Mouse (Mus musculus) R1 (cell line): Measurements from ENCODE around the gene Auh.

Experiments used
- DNase-seq: peaks from one replicate; pipeline ENCODE4 v3.0.0-alpha.2; 2018; ENCODE audit warnings: low read depth, low spot score

Gene Auh

DNA sequence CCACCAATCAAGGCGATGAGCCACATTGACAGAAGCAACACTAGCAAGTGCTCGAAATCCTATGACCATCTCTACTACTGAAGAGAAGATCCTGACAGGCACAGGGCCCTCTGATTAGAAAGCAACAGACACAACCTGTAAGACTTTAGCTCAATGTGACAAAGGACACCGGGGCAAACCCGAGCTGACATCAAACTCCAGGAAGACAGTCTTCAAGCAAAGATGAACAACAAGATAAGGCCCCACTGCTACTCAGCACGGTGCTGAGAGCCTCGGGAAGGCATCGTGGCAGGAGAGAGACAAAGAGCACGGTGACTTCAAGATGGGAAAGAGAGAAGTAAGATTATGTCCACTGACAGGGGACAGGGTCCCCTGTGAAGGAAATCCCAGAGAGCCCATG is 7.5 kb downstream of the Auh start:
- DNase-seq: no peak

DNA sequence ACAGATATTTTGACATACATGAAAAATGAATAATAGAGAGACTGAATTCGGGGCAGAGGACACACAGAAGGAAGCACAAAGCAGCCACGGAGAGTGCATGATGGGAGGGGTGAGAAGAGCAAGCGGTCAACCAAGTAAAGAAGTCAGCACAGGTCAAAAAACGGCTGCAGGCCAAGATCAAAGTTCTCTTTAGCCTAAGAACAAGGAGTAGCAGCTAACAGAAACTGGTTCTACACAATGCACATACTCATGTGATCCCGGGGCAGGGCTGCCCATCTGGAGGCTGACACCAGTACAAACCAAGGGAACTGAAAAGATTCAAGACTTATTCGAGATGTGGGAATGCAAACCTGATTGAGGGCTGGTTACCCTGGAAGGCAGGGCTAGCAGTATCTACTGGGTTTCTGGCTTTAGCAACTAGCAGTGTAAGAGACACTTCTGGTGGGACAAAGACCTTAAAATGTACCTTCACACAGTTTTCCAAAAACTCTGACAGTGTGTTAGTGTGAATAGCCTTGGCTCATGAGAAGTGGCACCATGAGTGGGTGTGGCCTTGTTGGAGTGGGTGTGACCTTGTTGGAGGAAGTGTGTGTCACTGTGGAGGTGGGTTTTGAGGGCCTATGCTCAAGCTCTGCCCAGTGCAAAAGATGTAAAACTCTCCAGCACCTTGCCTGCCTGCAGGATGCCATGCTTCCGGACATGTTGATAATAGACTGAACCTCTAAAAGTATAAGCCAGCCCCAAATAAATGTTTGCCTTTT is 8.2 kb downstream of the Auh start:
- no peak for DNase-seq

DNA sequence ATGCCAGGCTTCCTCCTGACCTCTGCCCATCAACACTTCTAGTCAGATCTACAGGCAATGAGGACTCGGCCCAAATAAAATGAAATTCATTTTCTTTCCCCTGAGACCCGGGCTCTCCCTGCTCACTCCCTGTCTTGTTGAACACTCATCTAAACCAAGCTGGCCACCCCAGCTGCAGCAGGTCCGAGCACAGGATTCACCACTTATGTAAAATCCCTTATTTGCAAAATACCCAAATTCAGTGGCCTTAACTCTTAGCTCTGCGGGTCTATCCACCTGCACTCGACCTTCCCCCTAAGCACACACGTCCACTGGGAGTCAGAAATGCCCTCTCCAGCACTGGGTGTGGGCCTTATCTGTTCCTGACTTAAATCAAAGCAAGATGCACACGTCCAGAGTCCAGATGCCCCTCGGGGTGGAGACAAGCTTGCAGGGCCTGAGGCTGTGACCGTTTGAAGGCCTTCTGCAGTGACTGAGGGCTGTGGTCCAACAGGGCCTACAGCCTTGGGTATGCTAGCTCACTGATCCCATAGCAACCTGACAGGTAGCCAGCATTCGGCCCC is 9.6 kb downstream of the Auh start:
- no peak for DNase-seq

DNA sequence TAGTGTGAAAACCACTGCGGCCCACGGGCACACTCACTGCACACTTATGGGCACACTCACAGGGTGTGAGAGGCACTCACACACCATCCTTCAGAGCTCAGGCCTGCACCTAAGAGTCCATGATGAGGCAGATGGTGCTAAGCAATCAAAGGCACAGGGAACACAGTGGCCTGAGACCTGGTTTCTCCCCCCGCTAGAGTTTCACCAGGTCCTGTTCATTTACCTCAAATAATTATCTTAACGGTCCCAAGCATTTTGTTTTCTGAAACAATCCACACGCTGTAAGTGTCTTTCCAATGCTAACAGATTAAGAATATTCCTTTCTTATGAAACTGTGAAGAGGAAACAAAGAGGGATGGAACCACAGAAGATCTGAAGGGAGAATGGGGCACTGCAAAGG is 11.1 kb downstream of the Auh start:
- DNase-seq: no peak

DNA sequence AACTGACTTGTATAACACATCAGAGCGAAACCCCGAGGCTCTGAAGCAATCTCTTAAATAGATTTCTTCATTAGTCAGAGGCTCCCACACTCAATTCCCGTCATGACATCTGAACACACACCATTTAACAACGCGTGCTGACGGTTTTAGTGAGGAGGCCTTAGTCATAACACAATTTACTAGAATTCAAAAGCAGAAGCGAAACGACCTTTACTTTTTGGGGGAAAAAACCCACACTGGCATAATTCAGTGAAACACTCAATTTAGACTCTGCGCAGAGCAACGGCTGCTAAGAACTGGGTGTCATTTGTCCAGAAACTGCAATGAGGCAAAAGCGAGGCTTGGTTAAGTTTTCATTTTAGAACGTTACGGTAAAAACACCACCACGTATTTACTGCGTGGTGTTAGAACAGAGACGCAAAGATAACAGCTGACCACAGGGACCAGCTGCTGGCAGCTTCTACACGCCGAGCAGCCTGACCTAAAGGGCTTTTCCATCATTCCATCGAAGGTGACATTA is 14.8 kb downstream of the Auh start:
- no peak for DNase-seq

DNA sequence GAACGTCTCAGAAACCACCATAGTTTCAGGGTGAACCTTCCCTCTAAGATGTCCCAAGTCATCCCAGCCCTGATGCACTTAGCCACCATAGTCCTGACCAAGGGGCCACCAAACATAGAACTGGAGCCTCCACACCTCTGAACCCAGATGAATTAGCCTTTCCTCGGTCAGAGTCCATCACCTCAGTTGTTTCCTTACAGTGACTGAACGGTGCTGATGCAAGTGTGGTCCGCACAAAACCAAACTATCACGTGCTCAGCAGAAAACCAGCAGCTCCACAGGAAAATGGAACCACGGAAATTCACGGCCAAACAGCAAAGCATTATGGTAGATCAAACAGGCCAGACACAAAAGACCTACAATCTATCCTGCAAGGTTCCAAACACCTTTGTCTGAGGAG is 15.6 kb downstream of the Auh start:
- no peak for DNase-seq

DNA sequence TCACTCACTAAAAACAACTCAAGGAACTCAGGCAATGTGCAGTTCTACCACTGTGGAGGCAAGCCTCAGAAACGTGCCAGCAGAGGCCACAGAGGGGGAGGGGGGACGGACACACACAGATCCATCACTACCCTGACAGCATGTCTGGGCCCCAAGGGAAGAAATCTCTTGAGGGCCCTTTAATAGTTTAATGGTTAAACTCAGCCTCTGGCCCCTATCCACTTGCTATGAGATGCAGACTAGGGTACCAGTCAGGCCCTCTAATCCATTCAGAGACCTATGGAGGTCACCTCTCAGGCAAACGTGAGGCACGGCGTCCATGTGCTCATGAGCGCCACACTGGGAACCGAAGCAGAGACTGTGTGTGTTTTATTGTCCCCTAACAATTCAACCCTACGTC is 17.0 kb downstream of the Auh start:
- no peak for DNase-seq

DNA sequence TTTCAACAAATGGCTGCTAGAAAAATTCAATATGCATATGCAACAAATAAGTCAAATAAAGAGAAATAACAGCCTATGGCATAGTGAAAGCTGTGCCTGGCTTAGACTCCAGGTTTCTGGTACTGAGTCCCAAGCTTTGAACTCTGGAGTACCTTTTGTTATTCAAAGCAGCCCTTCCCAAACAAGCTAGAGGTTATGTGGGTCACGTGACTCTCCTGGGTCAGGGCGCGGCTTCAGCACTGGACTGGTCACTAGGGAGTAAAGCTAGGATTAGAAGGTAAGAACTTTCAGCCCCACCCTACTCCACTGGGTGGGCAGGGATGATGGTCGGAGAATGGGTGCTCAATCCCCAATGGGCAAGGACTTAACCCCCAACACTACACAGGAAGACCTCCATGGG is 18.2 kb downstream of the Auh start:
- peak; percentile 72 for DNase-seq

DNA sequence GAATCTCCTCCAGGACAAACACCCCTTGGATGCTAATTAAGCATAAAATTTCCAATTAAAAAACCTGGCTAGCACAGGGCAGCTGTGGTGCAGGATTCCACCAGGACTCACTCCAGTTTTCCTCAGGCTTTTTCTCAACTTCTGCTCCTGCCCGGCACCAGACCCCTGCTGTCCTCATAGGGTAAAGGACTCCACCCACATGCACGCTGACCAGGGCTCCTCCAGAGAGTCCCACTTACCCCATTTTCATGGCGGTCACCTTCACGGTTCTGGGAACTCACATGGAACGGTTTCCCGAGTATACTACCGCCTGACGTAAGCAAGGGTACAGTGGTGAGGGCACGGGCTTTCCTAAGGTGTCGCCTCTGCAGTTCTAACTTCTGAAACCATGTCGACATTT is 23.2 kb downstream of the Auh start:
- no peak for DNase-seq

DNA sequence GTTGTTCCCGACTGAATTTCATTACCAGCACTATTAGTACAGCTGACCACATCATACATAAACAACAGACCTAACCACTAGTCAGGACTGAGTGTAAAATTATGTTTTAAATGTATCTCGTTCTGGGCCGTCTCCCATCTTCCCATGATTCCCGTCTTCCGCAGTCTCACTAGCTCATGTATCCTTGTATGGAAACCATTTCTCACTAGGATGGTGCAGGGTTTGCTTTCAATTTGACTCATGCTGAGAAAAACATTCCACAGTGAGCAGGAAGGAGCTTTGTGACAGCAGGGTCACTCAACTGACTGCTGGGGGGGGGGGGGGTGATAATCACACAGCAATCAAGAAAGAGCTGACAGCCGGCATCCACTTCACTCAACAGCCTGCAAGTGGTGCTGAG is 25.3 kb downstream of the Auh start:
- DNase-seq: no peak

DNA sequence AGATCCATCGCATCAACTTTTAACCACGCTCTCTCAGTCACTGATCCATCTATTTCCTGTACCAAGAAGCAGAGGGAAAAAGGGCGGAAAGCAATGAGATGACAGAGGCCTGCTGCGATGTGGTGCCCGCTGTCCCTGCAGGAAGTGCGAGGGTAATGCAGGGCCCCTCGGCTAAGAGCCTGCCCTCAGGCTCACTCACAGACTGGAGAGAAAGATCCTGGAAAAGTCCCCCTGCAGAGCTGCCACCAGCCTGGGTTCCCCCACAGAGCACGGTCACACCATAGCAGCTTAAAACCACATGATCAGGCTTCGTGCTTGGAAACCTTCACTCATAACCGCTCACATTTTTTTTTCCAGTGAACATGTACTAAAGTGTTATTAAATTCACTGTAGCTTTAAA is 25.7 kb downstream of the Auh start:
- no peak for DNase-seq

DNA sequence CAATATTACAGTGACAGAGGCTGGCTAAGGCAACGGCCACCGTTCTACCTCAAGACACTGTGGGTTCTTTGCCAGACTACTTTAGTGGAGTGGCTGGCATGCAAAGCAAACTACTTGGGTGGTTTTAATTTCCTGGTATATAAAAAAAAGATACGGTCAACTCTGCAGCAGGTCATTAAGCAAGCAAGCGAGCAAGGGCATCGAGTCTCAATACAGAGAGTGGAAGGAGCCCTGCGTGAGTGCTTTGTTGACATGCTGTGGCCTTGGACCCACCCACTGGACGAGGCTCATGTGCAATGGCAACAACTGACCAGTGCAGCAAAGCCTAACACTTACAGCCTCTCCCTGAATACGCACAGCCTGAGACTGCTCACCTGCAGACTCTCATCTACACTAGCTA is 27.0 kb downstream of the Auh start:
- DNase-seq: no peak

DNA sequence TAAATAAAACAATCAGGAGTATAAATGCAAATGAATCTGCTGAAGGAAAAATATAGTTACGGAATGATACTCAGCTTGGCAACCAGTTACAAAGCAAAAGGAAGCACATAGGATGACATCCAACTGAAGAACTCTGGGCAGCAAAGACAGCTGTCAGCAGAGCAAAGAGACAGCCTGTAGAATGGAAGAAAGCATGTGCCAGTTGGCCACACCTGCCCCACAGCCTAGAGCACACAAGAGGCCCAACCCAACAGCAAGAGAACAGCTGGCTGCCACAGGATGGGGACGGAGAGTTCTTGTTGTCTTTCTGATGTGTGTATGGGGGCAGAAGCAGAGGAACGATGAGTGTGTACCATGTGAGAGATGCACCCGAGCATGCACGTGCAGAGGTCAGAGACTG is 29.8 kb downstream of the Auh start:
- DNase-seq: no peak

DNA sequence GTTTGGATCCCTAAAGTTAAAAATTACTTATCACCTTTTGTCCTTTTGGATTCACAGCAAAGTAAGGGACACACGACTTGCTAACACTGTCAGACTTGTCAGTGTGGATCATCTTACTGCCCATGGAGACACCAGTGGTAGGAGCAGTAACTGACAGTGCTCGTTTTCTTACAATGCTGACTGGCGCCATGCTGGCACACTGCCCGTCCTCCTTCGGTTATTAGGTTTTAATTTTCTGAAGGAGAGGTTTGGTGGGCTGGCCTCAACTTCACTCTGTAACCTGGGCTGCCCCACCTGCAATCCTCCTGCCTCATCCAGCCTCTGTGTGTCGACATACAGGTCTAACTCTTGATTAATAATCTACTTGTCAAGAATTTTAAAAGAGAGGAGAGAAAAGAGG is 31.7 kb downstream of the Auh start:
- DNase-seq: no peak

DNA sequence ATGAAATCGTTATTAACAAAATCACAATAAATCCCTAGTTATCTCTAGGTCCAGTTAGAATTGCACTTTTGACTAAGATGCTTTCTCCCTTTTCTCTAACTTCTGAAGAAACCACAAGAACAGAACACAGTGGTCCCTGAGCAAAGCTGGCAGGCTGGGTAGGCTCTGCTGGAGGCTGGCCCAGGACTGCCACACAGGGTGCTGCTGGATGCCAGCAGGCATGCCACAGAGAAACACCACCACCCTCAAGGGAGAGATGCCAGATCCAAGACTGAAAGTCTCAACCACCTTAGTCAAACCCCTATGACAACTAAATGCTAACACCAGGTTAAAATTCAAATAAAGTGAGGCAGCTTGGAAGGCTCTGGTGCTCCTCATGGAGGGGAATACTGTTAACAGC is 36.7 kb downstream of the Auh start:
- DNase-seq: no peak

DNA sequence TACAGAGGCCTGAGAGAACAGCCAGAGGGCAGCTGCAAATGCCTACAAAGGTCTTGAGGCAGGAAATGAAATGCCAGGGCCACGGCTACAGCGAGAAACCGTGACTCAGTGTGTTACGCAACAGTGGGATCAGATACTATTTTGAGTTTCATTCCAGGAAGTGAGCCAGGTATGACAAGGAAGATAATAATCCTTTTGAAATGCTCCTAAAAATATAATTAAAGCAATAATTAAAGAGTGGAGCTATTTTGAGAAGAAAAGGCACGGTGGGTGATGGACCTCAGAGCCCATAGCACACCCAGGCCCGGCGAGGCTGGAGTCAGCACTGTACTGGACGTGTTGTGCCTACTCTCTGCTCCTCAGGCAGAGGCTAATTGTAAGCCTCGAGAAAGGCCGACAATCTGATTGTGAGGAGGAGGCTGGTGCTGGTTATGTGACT is 37.4 kb downstream of the Auh start:
- DNase-seq: no peak

DNA sequence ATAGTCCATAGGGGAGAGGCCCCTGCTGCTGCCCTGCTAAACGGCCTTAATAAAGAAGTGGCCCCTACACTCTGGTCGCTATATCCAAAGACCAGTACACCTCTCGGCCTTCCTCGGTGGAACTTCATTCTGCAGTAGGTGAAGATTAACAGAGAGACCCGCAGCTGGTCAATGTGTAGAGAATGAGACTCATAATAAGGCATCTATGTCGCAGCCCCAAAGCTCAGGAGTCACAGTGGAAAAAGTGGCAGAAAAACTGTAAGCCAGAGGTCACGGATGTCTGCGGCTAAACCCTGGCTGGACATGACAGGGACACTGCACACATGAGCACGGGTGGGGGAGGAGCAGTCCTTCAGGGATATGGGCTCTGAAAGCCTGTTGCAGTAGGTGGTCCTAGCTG is 39.2 kb downstream of the Auh start:
- no peak for DNase-seq

DNA sequence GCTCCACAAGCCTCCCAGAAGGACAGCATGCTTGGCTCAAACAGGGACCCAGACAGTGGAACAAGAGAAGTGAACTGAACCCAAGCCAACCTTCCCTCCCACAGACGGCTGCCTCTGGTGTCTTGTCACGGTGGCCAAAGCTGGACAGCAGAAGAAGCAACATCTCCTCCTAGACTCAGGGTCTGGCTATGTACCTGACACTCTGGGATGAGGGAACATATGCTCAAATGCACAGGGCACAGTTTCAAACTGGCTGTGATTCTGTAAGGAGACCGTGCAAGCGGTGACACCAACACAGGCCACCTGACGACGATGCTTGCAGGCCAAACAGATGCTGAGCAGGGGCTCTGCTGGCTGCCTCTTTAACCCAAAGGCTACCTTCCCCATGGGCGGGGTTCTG is 42.7 kb downstream of the Auh start:
- DNase-seq: no peak

DNA sequence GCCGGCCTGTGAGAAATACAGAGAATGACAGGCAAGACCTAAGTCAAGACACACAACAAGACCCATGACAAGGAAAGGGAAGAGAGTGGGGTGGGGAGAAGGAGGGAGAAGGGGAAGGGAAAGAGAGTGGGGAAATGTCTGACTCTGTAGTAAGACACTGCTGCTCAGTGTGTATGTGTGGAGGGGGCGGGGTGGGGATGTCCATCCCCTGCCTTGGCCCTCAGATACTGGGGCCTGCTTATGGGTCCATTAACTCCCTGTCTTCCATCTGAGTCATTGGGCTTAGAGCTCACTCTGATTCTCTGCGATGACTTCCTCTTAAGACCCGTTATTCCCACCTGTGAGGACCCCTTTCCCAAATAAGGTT is 45.5 kb downstream of the Auh start:
- no peak for DNase-seq

DNA sequence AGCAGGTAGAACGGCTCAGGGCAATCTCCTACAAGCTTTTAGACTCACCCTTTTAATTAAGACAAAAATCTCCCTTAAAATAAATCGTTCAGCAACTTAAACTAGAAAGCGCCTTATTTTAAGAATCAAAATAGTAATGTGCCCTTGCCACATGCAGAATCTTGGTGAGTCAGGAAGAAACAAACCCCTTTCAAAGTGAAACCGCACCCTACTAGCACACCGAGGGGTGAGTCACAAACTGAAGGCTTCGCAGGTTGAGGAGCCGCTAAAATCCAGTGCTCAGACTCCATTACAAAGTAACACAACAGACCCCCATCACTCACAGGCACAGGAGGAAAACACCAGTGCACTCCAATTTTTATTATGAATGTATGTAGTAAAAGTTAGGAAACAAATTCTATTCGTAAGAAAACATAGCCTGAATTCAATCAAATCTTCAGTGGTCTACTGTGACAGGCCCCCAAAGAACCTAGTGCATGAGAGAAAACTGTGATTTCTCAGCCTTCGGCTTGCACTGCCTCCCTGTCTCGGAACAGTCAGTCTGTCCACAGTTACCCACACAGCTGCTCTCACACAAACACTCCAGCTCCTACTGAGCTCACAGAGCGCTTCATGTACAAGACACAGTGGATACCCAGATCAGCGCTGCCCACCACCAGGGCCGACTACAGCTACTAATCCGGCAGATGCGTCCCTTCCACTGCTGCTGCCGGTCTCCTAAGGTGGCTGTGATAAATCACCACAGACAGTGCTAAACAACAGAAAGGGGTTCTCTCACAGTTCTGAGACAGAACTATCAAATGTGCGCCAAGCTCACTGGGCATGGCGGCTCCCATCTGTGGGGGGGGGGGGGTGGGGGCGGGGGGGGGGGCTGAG is 46.2 kb downstream of the Auh start:
- DNase-seq: no peak

DNA sequence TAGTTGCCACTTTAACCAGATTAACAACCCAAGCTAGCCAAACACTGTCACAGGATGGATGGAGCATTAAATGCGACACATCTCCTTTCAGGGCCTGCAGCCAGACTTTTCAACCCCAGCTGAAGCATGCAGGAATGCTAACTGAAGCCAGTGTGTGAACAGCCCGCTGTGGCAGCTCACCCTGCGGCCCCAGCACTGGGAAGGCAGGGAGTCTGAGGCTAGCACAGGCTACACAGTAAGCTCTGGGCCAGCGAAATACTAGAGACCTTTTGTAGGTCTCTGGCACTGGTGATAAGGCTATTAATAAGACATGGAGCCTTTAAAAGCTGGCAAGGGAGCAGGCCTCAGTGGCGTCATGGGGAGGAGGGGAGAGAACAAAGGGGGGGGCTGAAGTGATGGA is 49.1 kb downstream of the Auh start:
- DNase-seq: no peak

DNA sequence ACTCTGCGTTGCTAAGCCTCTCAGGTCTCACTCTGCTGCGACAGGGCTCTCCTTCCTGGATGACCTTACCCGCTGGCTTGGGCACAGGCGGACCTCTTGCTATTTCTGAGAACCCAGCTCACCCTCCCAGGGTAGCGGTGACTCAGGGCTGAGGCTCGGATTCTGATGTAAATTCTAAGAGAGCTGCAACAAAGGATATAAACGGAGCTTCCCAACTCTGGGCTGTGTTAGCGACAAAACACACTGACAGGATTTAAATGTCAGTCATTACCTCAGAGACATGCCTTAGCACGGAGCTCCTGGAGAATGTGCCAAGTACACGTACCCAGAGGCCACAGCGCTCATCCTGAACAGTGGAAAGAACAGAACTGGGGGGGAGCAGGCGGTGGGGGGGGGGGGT is 49.6 kb downstream of the Auh start:
- peak; percentile 80 for DNase-seq

DNA sequence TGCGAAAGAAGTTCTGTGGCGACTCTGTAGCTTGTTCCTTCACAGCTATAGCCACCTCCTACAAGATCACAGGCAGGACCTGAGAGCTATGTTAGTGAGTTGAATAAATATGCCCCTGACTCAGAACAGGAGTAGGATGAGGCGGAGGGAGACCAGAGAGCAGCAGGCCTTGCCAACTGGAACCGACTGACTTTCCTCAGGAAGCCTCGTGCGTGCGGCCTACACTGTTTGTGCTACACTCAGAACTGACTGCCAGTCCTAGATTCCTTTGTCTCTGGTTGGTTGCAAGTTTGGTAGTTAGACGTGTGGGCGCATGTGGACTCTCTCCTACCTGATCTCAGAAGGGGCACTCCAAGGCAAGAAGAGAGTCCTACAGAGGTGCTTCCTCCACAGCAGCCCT is 50.2 kb downstream of the Auh start:
- no peak for DNase-seq
